Mouse (Mus musculus) lung, adult 2 months (tissue): Measurements from ENCODE around the gene Trak2. TPM values are rescaled to one million over a fixed set of nuclear protein-coding genes. Genes with fewer than 3 reads are reported as not detected.
A peak's percentile ranks its signal among the peaks of the same experiment; 100 is the strongest.
"Not testable (repeated sequence)": the region's sequence is repeated elsewhere in the genome, so short reads cannot be mapped to it uniquely, and the experiment has no call there.

ENCODE experiments used
- DNase-seq: peaks from one replicate; pipeline ENCODE4 v3.0.0; 2022
- H3K4me1 ChIP-seq: fragments of 200-500 bp; 2 replicates; pipeline ENCODE4 v1.6.1; 2011; ENCODE audit warnings: low read length; ENCODE audit not compliant: control insufficient read depth, insufficient read depth
- H3K4me3 ChIP-seq: fragments of 200-500 bp; replicated peaks from 2 replicates; pipeline ENCODE3; 2011; ENCODE audit warnings: low read depth, mild to moderate bottlenecking, control low read depth, low read length; ENCODE audit errors: extremely low read depth
- CTCF ChIP-seq: fragments of 200-500 bp; IDR thresholded peaks from 2 replicates; pipeline ENCODE4 v1.5.1; 2011; ENCODE audit warnings: mild to moderate bottlenecking, low read length, control low read depth; ENCODE audit not compliant: insufficient read depth
- POLR2A ChIP-seq: fragments of 200-500 bp; IDR thresholded peaks from 2 replicates; pipeline ENCODE4 v1.6.1; 2011; ENCODE audit warnings: low read depth, mild to moderate bottlenecking, control low read depth, low read length, borderline replicate concordance; ENCODE audit errors: extremely low read depth
- WGBS: fragments of 180-500 bp; shearing (Covaris S2); methylation state at CpG from one replicate; pipeline ENCODE4 v1.1.7; 2018; 5-methylcytosine and 5-hydroxymethylcytosine counted together
- polyA plus RNA-seq: library from polyadenylated mRNA; depleted of rRNA; stranded (reverse); fragments of >200 nt; gene quantifications from 2 replicates; pipeline ENCODE4 v1.2.3, GENCODE M21; 2012; rRNA removed

Gene Trak2
- polyA plus RNA-seq, 1 experiment = 39.2 TPM

DNA sequence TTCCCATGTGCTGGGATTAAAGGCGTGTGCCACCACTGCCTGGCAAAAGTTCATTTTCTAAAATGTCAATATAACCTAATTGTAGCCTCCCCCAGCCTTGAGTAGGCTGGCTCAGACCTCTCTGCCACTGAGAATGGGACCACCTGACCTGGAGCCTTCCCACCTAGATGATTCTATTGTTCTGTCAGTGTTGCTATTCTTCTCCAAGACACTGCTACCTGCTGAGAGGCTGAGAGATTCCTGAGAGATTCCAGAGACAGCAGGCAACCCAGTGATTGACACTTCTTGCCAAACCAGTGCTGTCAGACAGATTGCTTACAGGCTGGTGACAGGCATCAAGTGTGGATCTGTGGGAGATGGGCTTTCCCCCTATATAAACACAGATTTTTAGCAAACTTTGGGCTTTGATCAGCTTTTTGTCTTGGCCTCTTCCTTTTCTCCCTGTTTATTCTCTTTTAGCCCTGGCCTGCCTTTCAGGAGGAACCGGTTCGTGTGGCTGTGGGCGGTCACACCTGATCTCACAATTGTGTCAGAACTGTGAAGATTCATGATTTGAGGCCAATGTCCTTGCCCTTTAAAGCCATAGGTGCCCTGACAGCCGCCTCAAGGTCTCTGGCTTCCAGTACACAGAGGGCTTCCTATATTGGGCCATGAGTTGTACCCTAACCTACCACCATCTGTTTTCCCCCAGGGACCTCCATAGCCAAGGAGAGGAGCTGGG, 83.2 kb downstream of the Trak2 start:
- DNase-seq = peak; percentile 14
- Histone ChIP-seq H3K4me1 (no peaks in the 10 kb centered on the region), H3K4me3 (no peak overlapping the region)
- no peak for TF ChIP-seq POLR2A
- TF ChIP-seq CTCF = no peak
- 51% methylated on average over 5 of the region's 5 CpGs for WGBS

DNA sequence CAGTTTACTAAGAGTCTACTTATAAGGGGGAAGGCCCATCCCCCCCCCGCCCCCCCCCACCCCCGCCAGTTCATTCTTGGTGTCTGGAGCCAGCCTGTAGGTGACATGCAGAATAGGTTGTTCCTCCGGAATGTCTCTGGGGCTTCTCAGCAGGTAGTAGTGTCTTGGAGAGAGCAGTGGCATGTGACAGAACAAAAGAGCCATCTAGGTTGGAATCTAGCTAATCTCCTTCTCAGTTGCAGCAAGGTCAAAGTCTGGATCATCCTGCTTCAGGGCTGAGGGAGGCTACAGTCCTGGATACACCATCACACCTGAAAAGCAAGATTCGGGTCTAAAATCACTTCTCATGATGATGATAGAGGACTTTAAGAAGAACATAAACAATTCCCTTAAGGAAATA, 87.6 kb downstream of the Trak2 start:
- no peak for DNase-seq
- TF ChIP-seq CTCF (no peak), POLR2A (no peak)
- Histone ChIP-seq H3K4me1 (no peaks in the 10 kb centered on the region), H3K4me3 (no peak overlapping the region)
- WGBS = 84% methylated on average over 4 of the region's 4 CpGs

DNA sequence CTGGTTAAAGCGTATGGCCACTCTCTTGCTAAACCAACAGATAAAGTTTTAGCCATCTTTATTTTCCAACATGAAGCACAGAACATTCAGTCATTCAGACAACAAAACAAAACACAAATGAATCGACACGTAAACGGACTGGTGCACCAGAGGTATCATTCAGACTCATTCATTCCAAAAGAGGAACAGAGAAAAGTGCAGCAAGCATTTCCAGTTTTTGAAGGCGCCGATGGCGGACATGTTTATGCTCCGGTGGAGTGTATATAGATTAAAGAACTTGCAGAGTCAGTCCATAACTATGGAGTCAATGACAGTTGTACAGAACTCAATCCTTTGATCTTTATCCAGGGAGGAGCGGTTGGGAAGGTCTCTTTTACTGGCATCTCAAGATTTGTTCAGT, 90.0 kb downstream of the Trak2 start:
- 80% methylated on average over 9 of the region's 9 CpGs for WGBS
- H3K4me1 ChIP-seq, DNase-seq, H3K4me3 ChIP-seq: not testable (repeated sequence)

- 94% methylated on average over 2 of the region's 2 CpGs for WGBS
- not testable (repeated sequence) for DNase-seq
Observed at GRCm38 (mm10) chr1:58879291-58879690, 93.9 kb downstream of the Trak2 start.

DNA sequence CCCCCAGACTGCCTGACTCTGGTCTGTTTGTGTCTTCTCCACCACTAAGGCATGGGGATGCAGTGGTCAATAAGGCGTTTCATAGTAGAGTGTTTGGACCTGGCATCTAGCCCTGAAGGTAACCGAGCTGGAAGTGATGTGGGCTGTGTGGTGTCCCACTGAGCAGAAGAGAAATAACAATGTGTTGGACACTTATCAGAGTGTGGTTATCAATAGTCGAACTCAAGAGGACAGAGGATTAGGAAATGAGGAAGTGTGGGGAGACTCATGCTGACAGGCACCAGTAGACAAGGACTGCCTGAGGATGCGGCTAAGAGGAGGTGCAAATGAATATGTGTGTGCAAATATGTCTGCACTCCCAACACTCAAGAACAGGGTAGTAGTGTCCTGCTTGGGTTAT, 96.7 kb downstream of the Trak2 start:
- H3K4me1 ChIP-seq, DNase-seq, H3K4me3 ChIP-seq: not testable (repeated sequence)
- WGBS = 70% methylated on average over 4 of the region's 4 CpGs

More at GRCm38 (mm10) chr1:58879291-58879690, 93.9 kb downstream of the Trak2 start:
- not testable (repeated sequence) for H3K4me3 ChIP-seq, H3K4me1 ChIP-seq

- DNase-seq, H3K4me3 ChIP-seq, H3K4me1 ChIP-seq: not testable (repeated sequence)
- 40% methylated on average over 3 of the region's 3 CpGs for WGBS
Observed at GRCm38 (mm10) chr1:58860586-58860985, 112.6 kb downstream of the Trak2 start.

DNA sequence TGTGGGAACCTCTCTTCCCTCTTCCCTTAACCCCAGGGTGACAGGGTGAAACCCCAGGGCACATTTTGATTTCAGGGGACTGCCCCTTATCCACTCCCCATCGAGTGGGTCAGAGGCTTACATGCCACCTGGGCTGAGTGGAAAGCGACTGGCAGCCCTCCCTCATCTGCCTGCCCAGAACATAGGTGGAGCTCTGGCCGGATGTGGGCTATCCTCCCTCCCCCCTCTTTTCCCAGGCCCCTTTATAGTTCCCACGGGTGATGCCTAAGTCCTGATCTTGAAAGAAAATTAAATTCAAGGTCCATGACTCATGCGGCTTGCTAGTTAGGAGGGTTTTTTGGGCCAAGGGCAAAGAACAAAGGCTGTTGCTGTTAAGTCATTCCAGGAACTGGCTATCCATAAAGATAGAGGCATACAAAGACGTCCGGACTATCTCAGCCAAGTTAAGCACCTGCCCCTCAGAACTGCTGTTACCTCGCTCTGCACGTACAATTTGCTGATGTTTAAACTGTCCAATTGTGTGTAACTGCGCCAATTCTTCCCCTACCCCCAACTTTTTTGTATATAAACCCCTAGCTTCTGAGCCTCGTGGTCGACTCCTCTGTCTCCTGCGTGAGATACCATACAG, 113.4 kb downstream of the Trak2 start:
- 52% methylated on average over 13 of the region's 13 CpGs for WGBS
- DNase-seq, H3K4me3 ChIP-seq, H3K4me1 ChIP-seq: not testable (repeated sequence)

DNA sequence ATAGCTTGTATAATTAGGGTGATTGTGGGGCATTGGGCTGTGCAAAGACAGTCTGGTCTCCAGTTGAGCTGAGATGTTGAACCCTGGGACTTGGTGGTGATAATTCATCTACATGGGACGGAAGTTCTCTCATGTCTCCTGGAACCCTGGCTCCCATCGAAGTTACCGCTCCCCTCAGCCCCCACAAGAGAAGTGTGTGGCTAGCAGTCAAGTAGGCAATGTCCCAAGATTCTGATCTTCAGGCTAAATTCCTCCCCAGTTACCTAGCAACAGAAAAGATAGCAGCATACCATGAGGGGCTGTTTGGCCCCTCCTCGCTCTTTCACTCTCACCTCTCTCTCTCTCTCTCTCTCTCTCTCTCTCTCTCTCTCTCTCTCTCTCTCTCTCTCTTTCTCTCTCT, 114.1 kb downstream of the Trak2 start:
- WGBS = 51% methylated on average over 4 of the region's 4 CpGs
- H3K4me1 ChIP-seq, DNase-seq, H3K4me3 ChIP-seq: not testable (repeated sequence)

GRCm38 (mm10) chr1:58856811-58857210, 116.4 kb downstream of the Trak2 start:
- DNase-seq, H3K4me1 ChIP-seq, H3K4me3 ChIP-seq: not testable (repeated sequence)
- 60% methylated on average over 3 of the region's 3 CpGs for WGBS

Other genes with a start within 250 kb of the Trak2 start
- 5.1 and 8.9 TPM in 2 replicates for gene Casp8, start 178.1 kb downstream of the Trak2 start, polyA plus RNA-seq
- gene Stradb, start 92 bp upstream of the Trak2 start, polyA plus RNA-seq = 6.5 and 8.9 TPM in 2 replicates
- gene C2cd6, start 121.5 kb upstream of the Trak2 start, polyA plus RNA-seq = not detected in 2 replicates
- gene Tmem237, start 147.0 kb upstream of the Trak2 start, polyA plus RNA-seq = 5.5 and 10.9 TPM in 2 replicates
- gene Mpp4, start 190.0 kb upstream of the Trak2 start, polyA plus RNA-seq = 0.93 and 0.97 TPM in 2 replicates